Mouse (Mus musculus) forebrain, embryonic 11.5 days (tissue): ENCODE data around the gene Tomm7. TPM values are rescaled to one million over a fixed set of nuclear protein-coding genes. Genes with fewer than 3 reads are reported as not detected.
"Not testable (repeated sequence)": the region's sequence is repeated elsewhere in the genome, so short reads cannot be mapped to it uniquely, and the experiment has no call there.

Source experiments
- ATAC-seq: fragments of 200-750 bp; cut with Nextera tagmentation; replicated peaks from 2 replicates; pipeline ENCODE4 v1.8.0; 2017; ENCODE audit warnings: moderate TSS enrichment; ENCODE audit not compliant: low FRiP score
- DNase-seq: peaks from one replicate; pipeline ENCODE4 v3.0.0-alpha.2; 2017; ENCODE audit warnings: low spot score
- H3K27ac ChIP-seq: fragments of 300-500 bp; sonication (generic); 2 replicates; pipeline ENCODE4 v1.5.1; 2014; ENCODE audit warnings: low read depth, low read length
- H3K27me3 ChIP-seq: fragments of 300-500 bp; sonication (generic); 2 replicates; pipeline ENCODE4 v1.6.1; 2014; ENCODE audit warnings: mild to moderate bottlenecking, low read length, mixed read lengths; ENCODE audit not compliant: control insufficient read depth, insufficient read depth
- H3K36me3 ChIP-seq: fragments of 300-500 bp; sonication (generic); 2 replicates; pipeline ENCODE4 v1.6.1; 2014; ENCODE audit warnings: mild to moderate bottlenecking, low read length, moderate library complexity, mixed read lengths; ENCODE audit not compliant: control insufficient read depth, insufficient read depth
- H3K4me1 ChIP-seq: fragments of 300-500 bp; sonication (generic); replicated peaks from 2 replicates; pipeline ENCODE4 v1.6.1; 2014; ENCODE audit warnings: low read length, mixed read lengths; ENCODE audit not compliant: control insufficient read depth, insufficient read depth
- H3K4me2 ChIP-seq: fragments of 300-500 bp; sonication (generic); 2 replicates; pipeline ENCODE4 v1.6.1; 2014; ENCODE audit warnings: low read depth, mild to moderate bottlenecking, low read length, moderate library complexity, mixed read lengths; ENCODE audit not compliant: severe bottlenecking
- H3K4me3 ChIP-seq: fragments of 300-500 bp; sonication (generic); 2 replicates; pipeline ENCODE4 v1.5.1; 2014; ENCODE audit warnings: low read depth, low read length
- H3K9ac ChIP-seq: fragments of 300-500 bp; sonication (generic); 2 replicates; pipeline ENCODE4 v1.6.1; 2014; ENCODE audit warnings: low read length
- H3K9me3 ChIP-seq: fragments of 300-500 bp; sonication (generic); 2 replicates; pipeline ENCODE4 v1.6.1; 2016; ENCODE audit warnings: low read length, mixed read lengths; ENCODE audit not compliant: control insufficient read depth
- WGBS: fragments of 180-500 bp; shearing (Covaris S2); extraction: QIAGEN DNeasy Blood & Tissue Kit; methylation state at CpG from one replicate; pipeline ENCODE4 v1.1.7; 2014; 5-methylcytosine and 5-hydroxymethylcytosine counted together
- polyA plus RNA-seq: library from polyadenylated mRNA; unstranded; fragments of >200 nt; fragmentation: Nextera tagmentation; extraction: Ambion mirVana; gene quantifications from 2 replicates; pipeline ENCODE4 v1.2.1, GENCODE M21; 2014

Tomm7 gene
- polyA plus RNA-seq, 1 experiment from 2014 or later: 132 TPM

DNA sequence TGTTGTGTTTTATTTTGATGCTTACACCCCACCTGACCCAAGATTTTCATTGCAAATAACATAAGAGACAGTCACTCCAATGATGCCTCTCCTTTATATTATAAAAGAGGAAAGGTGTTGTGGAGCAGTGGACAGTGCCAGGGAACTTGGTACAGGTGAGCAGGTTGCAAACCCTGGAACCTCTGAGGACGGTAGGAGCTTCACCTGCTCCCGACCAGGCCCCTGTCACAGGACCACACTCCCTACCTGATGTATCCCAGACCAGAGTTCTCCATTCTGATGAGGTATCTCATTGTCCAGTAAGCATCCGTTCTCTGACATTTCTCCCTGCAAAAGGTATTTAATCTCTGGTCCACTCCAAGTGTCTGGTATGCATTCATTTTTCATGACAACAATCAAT lies 14.0 kb upstream of the Tomm7 start:
- Histone ChIP-seq H3K9me3 (no peaks in the 10 kb centered on the region), H3K4me2 (no peak overlapping the region), H3K36me3 (peaks cover 37% of the 10 kb centered on the region; the same call in 1 of the 2 replicates), H3K4me3 (no peak overlapping the region), H3K27ac (no peak overlapping the region), H3K4me1 (no peaks in the 10 kb centered on the region), H3K9ac (no peak overlapping the region), H3K27me3 (no peaks in the 10 kb centered on the region)
- WGBS: 91% methylated on average over 3 of the region's 3 CpGs
- no peak for DNase-seq
- no peak for ATAC-seq

DNA sequence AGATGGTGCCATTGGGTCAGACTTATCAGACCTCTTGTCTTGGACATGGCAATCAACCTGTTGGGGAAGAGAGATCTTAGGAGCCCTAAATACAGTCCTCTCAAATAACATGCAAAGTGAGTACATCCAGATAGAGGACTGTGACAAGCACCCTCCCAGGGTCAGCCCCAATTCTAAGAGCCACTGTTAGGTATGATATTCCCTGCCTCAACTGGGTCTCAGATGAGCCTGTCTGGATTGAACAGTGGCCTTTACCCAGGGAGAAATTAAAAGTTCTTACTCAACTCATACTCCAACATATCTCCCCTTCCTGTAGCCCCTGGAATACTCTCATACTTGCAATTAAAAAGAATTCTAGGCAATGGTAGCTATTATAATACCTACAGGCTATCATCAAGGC lies 13.2 kb upstream of the Tomm7 start:
- ATAC-seq: no peak
- DNase-seq: no peak
- Histone ChIP-seq H3K4me2 (no peak overlapping the region), H3K27ac (no peak overlapping the region), H3K4me3 (no peak overlapping the region), H3K4me1 (no peaks in the 10 kb centered on the region; the same call in 1 of the 2 replicates), H3K27me3 (no peaks in the 10 kb centered on the region), H3K9me3 (no peaks in the 10 kb centered on the region), H3K36me3 (peaks cover 42% of the 10 kb centered on the region; the same call in 1 of the 2 replicates), H3K9ac (no peak overlapping the region)

DNA sequence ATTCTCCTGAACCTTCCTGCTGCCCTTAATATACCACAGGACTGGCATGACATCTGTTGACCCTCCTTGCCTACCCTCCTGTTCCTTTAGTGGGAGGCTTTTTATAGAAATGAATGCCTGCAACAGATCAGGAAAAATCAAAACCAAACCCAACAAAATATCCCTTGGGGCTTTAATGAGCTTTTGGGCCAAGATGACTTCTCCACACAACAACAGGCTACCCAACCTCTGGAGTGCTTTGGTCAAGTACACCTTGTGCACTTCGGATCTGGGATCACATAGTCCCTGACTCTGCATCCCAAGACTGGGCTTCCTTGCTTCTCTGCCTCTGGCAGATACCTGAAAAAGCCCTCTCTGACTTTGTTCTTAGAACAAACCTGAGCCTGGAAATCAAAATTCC lies 12.2 kb upstream of the Tomm7 start:
- WGBS: 85% methylated on average over 1 of the region's 1 CpGs

GRCm38 (mm10) chr5:23855484-23855883 lies 11.5 kb upstream of the Tomm7 start:
- H3K4me3 ChIP-seq: no peak overlapping the region
- H3K36me3 ChIP-seq: peaks cover 42% of the 10 kb centered on the region; the same call in 1 of the 2 replicates
- no peak overlapping the region for H3K27ac ChIP-seq
- peaks cover 5% of the 10 kb centered on the region for H3K4me1 ChIP-seq
- DNase-seq (no peak), ATAC-seq (no peak)
- H3K9me3 ChIP-seq: no peaks in the 10 kb centered on the region
- 97% methylated on average over 6 of the region's 6 CpGs for WGBS
- H3K9ac ChIP-seq: no peak overlapping the region
- H3K27me3 ChIP-seq: no peaks in the 10 kb centered on the region
- H3K4me2 ChIP-seq: no peak overlapping the region

More for the DNA sequence above, 12.2 kb upstream of the Tomm7 start:
- Histone ChIP-seq H3K27me3 (no peaks in the 10 kb centered on the region), H3K27ac (no peak overlapping the region), H3K36me3 (peaks cover 42% of the 10 kb centered on the region; the same call in 1 of the 2 replicates), H3K9ac (no peak overlapping the region), H3K9me3 (no peaks in the 10 kb centered on the region), H3K4me3 (no peak overlapping the region), H3K4me2 (no peak overlapping the region), H3K4me1 (peaks cover 5% of the 10 kb centered on the region)
- no peak for DNase-seq
- no peak for ATAC-seq

DNA sequence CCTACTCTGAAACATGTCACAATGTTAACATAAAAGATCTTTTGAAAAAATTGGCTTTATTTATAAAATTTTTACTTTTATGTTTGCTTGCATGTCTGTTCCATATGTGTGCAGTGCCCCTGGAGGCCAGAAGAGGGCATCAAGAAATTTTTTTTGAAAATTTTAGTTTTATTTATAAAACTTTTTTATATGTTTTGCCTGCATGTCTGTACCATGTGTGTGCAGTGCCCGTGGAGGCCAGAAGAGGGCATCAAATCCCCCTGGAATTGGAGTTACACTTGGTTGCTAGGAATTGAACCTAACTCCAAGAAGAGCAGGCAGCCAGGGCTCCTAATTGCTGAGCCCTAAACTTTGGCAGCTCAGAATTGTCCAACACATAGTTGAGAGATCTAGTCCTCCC lies 9.0 kb upstream of the Tomm7 start:
- not testable (repeated sequence) for H3K9ac ChIP-seq, ATAC-seq, H3K9me3 ChIP-seq, DNase-seq, H3K27ac ChIP-seq, H3K27me3 ChIP-seq, H3K4me1 ChIP-seq, H3K4me2 ChIP-seq, H3K4me3 ChIP-seq
- 78% methylated on average over 1 of the region's 1 CpGs for WGBS
- H3K36me3 ChIP-seq: peaks cover 40% of the 10 kb centered on the region; the same call in 1 of the 2 replicates

DNA sequence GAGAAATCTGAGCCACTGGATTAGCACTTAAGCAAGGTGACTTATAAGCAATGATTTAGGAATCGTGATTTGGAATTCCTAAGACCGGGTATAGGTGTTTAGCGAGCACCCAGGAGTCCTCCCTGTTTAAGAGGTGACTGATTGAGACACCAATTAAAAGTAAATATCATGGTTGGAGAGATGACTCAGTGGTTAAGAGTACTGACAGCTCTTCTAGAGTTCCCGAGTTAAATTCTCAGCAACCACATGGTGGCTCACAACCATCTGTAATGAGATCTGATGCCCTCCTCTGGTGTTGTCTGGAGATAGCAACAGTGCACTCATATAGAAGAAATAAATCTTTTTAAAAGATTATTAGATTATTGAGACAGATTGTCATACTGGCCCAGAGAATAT lies 7.2 kb upstream of the Tomm7 start:
- Histone ChIP-seq H3K9ac (peak overlapping the region; percentile 89), H3K36me3 (peaks cover 31% of the 10 kb centered on the region; the same call in 1 of the 2 replicates), H3K4me2 (peak overlapping the region; percentile 56), H3K4me3 (peak overlapping the region; percentile 87)
- WGBS: 18% methylated on average over 4 of the region's 4 CpGs
- H3K27me3 ChIP-seq, DNase-seq, ATAC-seq, H3K27ac ChIP-seq, H3K4me1 ChIP-seq, H3K9me3 ChIP-seq: not testable (repeated sequence)

DNA sequence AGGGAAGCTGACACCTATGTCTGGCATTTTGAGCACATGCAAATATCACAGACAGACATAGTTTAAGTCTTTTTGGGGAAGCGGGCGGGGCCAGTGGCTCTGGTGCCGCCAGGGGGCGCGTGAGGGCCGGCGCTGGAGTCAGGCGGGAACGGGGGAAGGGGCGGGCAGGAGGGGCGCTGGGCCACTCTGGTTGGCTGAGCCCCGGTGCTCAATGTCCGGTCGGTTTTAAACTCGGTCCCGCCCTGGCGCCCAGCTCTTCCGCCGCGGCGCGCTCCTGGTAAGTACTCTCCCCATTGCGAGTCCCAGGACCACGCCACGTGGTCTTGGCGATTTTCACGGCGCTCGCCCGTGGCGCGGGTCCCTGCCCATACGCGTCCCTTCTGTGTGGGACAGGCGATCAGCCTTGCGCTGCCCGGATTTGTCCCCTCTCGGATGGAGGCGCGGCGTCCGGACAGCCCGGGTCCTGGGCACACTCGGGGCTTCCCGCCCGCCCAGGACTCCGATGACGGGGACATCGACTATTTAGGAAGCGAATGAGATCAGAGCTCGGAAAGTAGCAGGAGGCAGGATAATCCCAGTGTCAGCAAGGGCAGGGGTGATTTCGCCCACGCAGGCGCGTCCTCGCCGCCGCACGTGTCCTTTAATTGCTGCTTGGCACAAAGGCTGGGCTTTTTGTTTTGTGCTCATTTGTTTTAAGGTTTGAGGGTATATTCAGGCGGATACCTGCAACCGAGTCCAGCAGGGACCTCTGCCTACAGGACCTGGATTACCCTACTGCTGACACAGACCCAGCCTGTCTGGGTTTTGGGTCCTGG lies 6.6 kb upstream of the Tomm7 start:
- peak overlapping the region; percentile 87 for H3K4me3 ChIP-seq
- H3K27ac ChIP-seq: no peak overlapping the region
- peaks cover 5% of the 10 kb centered on the region for H3K4me1 ChIP-seq
- no peaks in the 10 kb centered on the region for H3K27me3 ChIP-seq
- peaks cover 26% of the 10 kb centered on the region; the same call in 1 of the 2 replicates for H3K36me3 ChIP-seq
- DNase-seq (peak; percentile 96), ATAC-seq (peak; percentile 98)
- no peaks in the 10 kb centered on the region for H3K9me3 ChIP-seq
- WGBS: under 1% methylated on average over 59 of the region's 61 CpGs
- H3K9ac ChIP-seq: peak overlapping the region; percentile 89
- H3K4me2 ChIP-seq: peak overlapping the region; percentile 56

DNA sequence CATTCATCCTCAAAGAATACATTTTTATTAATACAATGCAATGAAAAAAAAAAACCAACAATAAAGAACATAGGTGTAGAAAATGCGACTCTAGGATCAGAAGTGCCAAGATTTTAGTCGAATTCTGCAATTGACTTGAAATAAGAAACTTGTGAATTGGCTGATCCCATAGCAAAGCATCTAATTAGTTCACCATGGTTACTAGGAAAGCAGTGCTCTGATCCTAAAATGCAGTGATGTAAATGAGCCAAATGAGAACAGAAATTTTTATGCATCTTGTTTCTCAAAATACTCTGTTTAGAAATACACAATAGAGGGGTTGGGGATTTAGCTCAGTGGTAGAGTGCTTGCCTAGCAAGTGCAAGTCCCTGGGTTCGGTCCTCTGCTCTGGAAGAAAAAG lies 1.2 kb upstream of the Tomm7 start:
- no peaks in the 10 kb centered on the region for H3K27me3 ChIP-seq
- no peaks in the 10 kb centered on the region for H3K9me3 ChIP-seq
- peaks cover 5% of the 10 kb centered on the region; the same call in 1 of the 2 replicates for H3K4me1 ChIP-seq
- H3K4me2 ChIP-seq: no peak overlapping the region
- H3K27ac ChIP-seq: no peak overlapping the region
- H3K4me3 ChIP-seq: no peak overlapping the region
- no peak for DNase-seq
- no peak for ATAC-seq
- H3K36me3 ChIP-seq: no peaks in the 10 kb centered on the region; the same call in 1 of the 2 replicates
- WGBS: 74% methylated on average over 3 of the region's 3 CpGs
- H3K9ac ChIP-seq: no peak overlapping the region

DNA sequence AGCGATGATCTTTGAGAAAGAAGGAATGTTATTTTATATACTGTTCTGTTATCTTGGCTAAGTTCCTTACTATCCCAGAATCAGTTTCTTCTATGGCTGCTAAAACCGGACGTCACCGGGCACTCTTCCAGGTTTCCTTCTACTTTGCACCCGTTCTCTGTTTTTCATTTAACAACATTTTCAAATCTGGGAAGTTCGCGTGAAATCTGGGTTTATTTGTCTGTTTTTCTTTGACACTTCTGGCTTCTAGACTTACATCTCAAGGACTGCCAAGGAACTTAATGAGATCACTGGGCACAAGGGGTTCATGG lies 525 bp upstream of the Tomm7 start:
- H3K9me3 ChIP-seq: no peaks in the 10 kb centered on the region
- peak overlapping the region; percentile 68 for H3K9ac ChIP-seq
- H3K27me3 ChIP-seq: no peaks in the 10 kb centered on the region
- H3K27ac ChIP-seq: peak overlapping the region; percentile 74
- no peaks in the 10 kb centered on the region; the same call in 1 of the 2 replicates for H3K36me3 ChIP-seq
- peak overlapping the region; percentile 73 for H3K4me2 ChIP-seq
- H3K4me3 ChIP-seq: peak overlapping the region; percentile 53
- peaks cover 5% of the 10 kb centered on the region; the same call in 1 of the 2 replicates for H3K4me1 ChIP-seq
- ATAC-seq (no peak; the same call in 1 of the 2 replicates), DNase-seq (no peak)
- WGBS: 49% methylated on average over 7 of the region's 7 CpGs
